Mouse (Mus musculus): ENCODE results near the gene Mepe.

Mepe gene

DNA sequence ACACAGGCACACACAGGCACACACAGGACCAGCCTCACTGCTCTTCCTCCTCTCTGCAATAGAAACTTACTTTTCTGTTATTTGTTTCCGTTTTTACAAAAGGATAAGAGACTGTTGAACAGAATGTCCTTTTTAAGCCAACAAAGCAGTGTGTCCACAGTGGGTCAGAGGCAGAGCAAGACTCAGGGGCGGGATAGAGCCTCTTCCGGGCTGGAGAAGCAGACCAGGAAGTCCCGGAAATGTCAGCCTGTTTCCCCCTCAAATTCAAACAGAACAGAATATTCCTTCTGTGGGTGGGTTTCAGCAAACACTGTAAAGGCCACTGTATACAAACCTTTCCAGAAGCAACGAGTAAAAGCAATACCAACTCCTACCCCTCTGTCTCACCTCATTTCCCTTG lies 26.7 kb downstream of the Mepe start:
- no peak for DNase-seq (ENCODE audit: low spot score)

DNA sequence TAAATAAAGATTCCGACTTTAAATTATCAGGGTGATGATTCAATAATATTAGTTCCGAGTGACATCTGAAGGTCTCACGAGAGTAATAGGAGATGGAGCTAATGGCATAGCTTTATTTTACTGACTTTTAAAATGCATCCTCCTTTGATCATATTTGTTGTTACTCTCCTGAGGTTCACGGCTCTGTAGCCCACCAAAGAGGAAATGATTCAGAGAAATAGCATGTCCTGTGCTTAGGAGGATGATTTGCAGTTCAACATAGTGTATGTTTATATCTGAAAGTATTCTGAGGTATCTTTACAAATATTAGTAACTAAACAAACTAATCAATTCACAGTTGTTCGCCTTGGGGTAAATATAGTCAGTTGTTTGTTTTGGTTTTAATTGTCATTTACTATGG lies 32.4 kb downstream of the Mepe start:
- no peak for DNase-seq (ENCODE audit: low spot score)

DNA sequence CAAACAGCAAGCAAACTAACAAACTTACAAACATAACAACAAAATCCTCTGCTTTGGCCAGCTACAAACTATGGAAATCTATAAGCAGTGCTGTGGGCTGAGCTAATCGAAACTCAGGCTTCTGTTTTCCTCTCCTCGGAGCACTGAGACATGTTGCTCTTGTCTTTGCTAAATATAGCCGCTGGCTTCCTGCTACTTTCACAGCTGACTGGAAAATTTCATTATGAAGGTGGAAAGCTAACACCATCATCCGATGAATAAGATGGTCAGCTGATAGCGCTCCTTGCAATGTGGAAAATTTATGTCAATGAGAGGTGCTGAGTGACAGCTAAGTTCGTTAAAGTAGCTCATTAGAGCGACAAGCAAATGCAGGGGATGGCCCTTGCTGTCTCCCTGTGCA lies 33.5 kb downstream of the Mepe start:
- DNase-seq (ENCODE audit: low spot score): no peak

DNA sequence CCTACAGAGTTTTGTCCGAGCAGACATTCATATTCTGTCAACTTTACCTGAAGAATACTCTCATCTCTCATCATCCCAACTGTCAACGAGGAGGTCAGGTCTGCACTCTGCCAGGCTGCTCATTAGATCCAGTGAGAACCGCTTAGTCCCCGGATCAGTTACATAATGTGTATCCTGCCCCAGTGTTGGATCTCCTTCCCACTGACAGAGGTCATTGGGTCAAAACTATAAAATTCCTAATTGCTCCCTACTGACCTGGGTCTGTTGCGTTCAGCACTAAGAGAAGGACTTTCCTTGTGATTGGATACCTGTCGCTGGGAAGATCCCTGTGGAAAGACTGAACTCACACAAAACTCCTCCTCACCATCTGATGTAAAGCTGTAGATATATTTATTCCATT lies 34.1 kb downstream of the Mepe start:
- DNase-seq (ENCODE audit: low spot score): peak; percentile 63

DNA sequence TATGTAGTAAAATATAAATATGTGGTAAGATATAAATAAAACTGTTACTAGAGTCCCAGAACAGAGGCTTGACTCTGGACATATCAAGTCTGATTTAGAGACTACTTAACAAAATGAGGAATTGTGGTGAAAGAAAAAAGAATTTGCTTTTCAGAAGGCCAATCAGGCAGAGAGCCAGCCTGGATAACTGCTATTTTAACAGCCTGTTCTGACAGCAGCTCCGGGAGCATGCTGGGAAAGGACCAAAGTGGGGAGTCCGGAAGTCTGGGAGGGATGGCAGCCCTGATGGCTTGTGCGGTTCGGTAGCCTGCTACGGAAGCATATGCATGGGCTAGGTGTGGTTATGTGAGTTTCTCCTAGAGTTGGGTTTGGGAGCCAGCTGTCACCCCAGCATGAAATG lies 45.5 kb downstream of the Mepe start:
- DNase-seq (ENCODE audit: low spot score): no peak

GRCm38 (mm10) chr5:104371284-104371683 lies 46.2 kb downstream of the Mepe start:
- no peak for DNase-seq (ENCODE audit: low spot score)

DNA sequence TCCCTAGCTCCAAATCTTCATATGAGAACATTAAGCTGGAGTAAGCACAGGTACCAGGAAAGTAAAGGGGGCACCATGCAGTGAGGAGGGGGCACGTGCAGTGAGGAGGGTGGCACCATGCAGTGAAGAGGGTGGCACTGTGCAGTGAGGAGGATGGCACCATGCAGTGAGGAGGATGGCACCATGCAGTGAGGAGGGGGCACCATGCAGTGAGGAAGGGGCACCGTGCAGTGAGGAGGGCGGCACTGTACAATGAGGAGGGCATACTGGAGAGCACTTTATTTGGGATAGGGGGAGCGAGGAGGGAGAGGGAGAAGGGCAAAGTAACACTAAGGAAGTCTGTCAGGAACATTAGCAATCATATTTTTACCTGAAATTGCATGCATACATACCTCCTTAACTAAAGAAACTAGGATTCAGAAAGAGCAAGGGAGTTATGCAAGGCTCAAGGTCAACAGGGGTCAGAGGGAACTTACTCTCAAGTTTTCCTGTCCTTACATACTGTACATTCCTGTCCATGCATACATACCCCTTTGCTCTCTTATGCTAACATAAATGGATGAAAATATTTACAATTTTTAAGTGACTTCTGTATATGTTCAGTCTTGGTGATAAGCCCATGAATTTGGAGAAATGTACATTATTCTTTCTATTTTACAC lies 48.6 kb downstream of the Mepe start:
- DNase-seq (ENCODE audit: low spot score): no peak

- peak; percentile 36 for DNase-seq (ENCODE audit: low spot score)
These were observed 49.2 kb downstream of the Mepe start for GRCm38 (mm10) chr5:104374308-104374660.

DNA sequence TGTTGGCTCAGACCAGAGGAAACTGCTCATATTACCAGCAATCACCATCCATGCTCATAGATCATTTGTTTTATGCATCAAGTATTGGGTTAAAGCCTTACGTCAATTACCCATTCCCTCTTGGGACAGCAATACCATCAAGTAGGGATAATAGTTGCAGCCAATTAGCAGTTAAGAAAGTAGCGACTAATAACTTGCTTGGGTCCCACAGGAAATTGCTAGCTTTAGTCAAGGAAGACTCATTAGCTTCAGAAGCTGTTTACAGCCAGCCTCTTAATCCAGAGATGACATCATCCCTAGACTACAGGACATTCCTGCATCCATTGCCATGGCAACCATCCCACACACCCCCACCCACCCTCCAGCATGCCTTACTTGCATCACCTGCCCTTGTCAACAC lies 50.0 kb downstream of the Mepe start:
- no peak for DNase-seq (ENCODE audit: low spot score)

DNA sequence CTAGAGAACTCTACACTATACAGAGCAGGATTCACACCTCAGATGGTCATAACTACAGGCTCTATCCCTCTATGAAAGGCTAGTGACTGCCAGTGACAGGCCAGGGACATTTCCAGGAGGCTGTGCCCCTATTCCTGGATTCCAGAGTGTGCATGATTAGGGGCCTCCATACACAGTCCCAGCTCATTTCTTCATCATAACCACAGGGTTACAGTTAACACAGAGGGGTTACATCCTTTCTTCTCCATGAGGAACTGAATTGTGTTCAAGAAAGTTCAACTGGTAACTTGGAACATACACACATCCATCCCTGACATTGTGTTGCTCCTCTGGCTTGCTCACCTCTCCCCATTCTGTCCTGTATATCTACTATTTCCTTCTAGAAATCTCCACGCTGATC lies 51.8 kb downstream of the Mepe start:
- DNase-seq (ENCODE audit: low spot score): no peak

GRCm38 (mm10) chr5:104380574-104380973 lies 55.4 kb downstream of the Mepe start:
- DNase-seq (ENCODE audit: low spot score): no peak

DNA sequence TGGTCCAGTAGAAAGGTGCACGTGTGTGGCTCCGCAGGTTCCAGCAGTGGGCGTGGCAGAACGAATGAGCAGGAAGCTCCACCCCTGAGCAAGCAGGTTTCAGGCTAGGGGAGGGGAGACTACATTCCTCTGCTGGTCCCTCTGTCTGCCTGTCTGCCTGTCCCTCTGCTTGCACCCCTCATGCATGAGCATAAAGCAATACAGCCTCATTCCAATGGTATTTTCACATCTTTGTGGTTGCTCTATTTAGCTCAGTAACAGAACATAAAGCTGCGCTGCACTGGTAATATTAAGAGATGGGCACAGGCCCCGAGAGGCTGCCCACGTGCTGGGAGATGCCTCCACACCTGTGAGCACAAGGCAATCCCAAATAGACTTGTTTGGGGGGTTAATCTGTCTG lies 56.5 kb downstream of the Mepe start:
- DNase-seq (ENCODE audit: low spot score): no peak

DNA sequence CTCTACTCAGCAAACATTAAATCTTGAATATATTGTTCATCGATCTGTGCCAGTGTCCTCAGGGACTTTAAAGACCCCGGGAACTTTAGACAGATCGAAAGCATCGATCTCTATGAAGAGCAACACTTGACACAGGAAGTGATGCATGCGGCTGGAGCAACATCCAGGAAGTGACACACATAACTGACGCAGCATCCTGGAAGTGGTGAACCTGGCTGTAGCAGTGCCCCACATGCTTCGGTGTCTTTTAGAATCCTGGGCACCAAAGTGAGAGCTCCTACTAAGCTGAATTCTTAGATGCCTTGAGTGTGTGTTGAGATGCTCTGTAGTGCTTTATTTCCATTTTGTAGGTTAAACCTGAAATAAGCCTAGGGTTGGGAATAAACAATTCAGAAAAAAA lies 59.4 kb downstream of the Mepe start:
- no peak for DNase-seq (ENCODE audit: low spot score)

GRCm38 (mm10) chr5:104385521-104385920 lies 60.4 kb downstream of the Mepe start:
- no peak for DNase-seq (ENCODE audit: low spot score)

GRCm38 (mm10) chr5:104386908-104387307 lies 61.8 kb downstream of the Mepe start:
- DNase-seq (ENCODE audit: low spot score): no peak
